In genomic region chr8:120525832-120526231, GRCm38 (mm10) we compare ENCODE assay signal across 8 mouse cellular contexts.
A peak's percentile ranks its signal among the peaks of the same experiment; 100 is the strongest.
DNase-seq lines count a peak whose midpoint lies in the region; ATAC-seq and TF ChIP-seq lines count a peak whose summit lies in the region.

No protein-coding gene starts in this region.

- peak overlapping the region; percentile 8; the same call in 1 of the 2 replicates for H3K9ac ChIP-seq in midbrain, embryonic 13.5 days (replicated peaks)
- no peak overlapping the region for H3K9ac ChIP-seq in midbrain, embryonic 15.5 days

- H3K36me3 ChIP-seq in midbrain, embryonic 13.5 days = no peaks in the 10 kb centered on the region
- H3K36me3 ChIP-seq in midbrain, embryonic 15.5 days (replicated peaks) = no peaks in the 10 kb centered on the region
- no peaks in the 10 kb centered on the region for H3K36me3 ChIP-seq in thymus, adult 2 months (ENCODE audit: control insufficient read depth, insufficient read depth, low read length)

- ATAC-seq in midbrain, embryonic 13.5 days = no peak
- ATAC-seq in midbrain, embryonic 15.5 days (replicated peaks) = no peak
- ATAC-seq in CD4-positive, CD25-positive, alpha-beta regulatory T cell, adult 4 months = no peak

- peak; percentile 71 for DNase-seq in gastrocnemius, adult 18-20 months (ENCODE audit: low spot score)
- DNase-seq in gastrocnemius, postnatal 4 days (ENCODE audit: low spot score in 2 of 2) = no peak
- DNase-seq in heart, postnatal 4 days = peak; percentile 57
- no peak for DNase-seq in thymus, adult 2 months
- DNase-seq in lung, adult 2 months = no peak

- 58% methylated on average over 6 of the region's 6 CpGs for WGBS in midbrain, embryonic 13.5 days
- WGBS in midbrain, embryonic 15.5 days = 57% methylated on average over 6 of the region's 6 CpGs
- 90% methylated on average over 6 of the region's 6 CpGs for WGBS in thymus, adult 2 months
- 34% methylated on average over 6 of the region's 6 CpGs for WGBS in lung, adult 2 months

- 0 out of 2 replicates have a peak overlapping the region, but pooled peaks have one; percentile 25 for H3K27ac ChIP-seq in midbrain, embryonic 13.5 days
- H3K27ac ChIP-seq in midbrain, embryonic 15.5 days = no peak overlapping the region
- no peak overlapping the region for H3K27ac ChIP-seq in thymus, adult 2 months (ENCODE audit: control insufficient read depth, insufficient read depth, low read length)

- H3K4me1 ChIP-seq in midbrain, embryonic 13.5 days (replicated peaks) = peaks cover 86% of the 10 kb centered on the region
- peaks cover 72% of the 10 kb centered on the region for H3K4me1 ChIP-seq in midbrain, embryonic 15.5 days
- peaks cover 31% of the 10 kb centered on the region for H3K4me1 ChIP-seq in thymus, adult 2 months (replicated peaks; ENCODE audit: control insufficient read depth, insufficient read depth, low read length)
- H3K4me1 ChIP-seq in lung, adult 2 months (ENCODE audit: control insufficient read depth, insufficient read depth, low read length) = peaks cover 14% of the 10 kb centered on the region

- no peaks in the 10 kb centered on the region for H3K27me3 ChIP-seq in midbrain, embryonic 13.5 days
- no peaks in the 10 kb centered on the region for H3K27me3 ChIP-seq in midbrain, embryonic 15.5 days (replicated peaks)
- H3K27me3 ChIP-seq in thymus, adult 2 months (ENCODE audit: control insufficient read depth, insufficient read depth, low read length) = no peaks in the 10 kb centered on the region

- TF ChIP-seq POLR2A in thymus, adult 2 months (IDR thresholded peaks at IDR 0.05; ENCODE audit: control insufficient read depth, extremely low read depth, insufficient read depth, low read length, poor library complexity) = no peak
- no peak for TF ChIP-seq POLR2A in lung, adult 2 months (IDR thresholded peaks at IDR 0.05; ENCODE audit: borderline replicate concordance, extremely low read depth, low read depth, low read length)

- H3K4me3 ChIP-seq in midbrain, embryonic 13.5 days (replicated peaks) = no peak overlapping the region
- no peak overlapping the region for H3K4me3 ChIP-seq in midbrain, embryonic 15.5 days
- no peak overlapping the region for H3K4me3 ChIP-seq in thymus, adult 2 months (ENCODE audit: control insufficient read depth, insufficient read depth, low read length)
- H3K4me3 ChIP-seq in lung, adult 2 months (replicated peaks; ENCODE audit: extremely low read depth, low read depth, low read length) = no peak overlapping the region

- H3K9me3 ChIP-seq in midbrain, embryonic 13.5 days = no peaks in the 10 kb centered on the region
- no peaks in the 10 kb centered on the region for H3K9me3 ChIP-seq in midbrain, embryonic 15.5 days

- H3K4me2 ChIP-seq in midbrain, embryonic 13.5 days (replicated peaks) = no peak overlapping the region
- no peak overlapping the region for H3K4me2 ChIP-seq in midbrain, embryonic 15.5 days

- TF ChIP-seq CTCF in thymus, adult 2 months (IDR thresholded peaks at IDR 0.05; ENCODE audit: borderline replicate concordance, control insufficient read depth, extremely low read depth, insufficient read depth, low read length, poor library complexity) = no peak
- no peak for TF ChIP-seq CTCF in lung, adult 2 months (IDR thresholded peaks at IDR 0.05; ENCODE audit: insufficient read depth, low read length)

Comparison
In these comparisons a context has a peak if more than half of its experiments do, and no peak if none do; other contexts are left out.
1. DNase-seq: peak in gastrocnemius, adult 18-20 months (single experiment) and heart, postnatal 4 days (single experiment); none in gastrocnemius, postnatal 4 days (0 of 2), thymus, adult 2 months (single experiment) and lung, adult 2 months (single experiment).